In the genomic region with DNA sequence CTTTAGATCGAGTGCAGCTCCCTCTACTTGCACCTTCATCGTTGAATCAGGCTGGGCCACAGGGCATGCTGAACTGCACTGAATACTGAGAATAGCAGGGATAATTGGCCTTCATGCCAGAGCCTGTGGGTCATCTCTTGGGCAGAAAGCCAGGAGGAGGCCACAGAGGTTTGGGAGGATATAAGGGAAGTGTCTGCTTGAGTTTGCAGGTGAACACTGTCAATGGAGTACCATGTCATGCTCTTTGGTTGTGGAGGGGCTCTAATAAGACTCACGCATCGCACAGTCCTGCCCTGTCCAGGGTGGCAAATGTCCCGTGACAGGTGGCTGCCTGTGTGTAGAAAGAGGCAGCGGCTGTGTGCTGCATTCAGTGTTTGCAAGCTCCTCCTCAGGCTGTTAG, we compare ENCODE assay signal across 19 mouse cellular contexts. TPM values are rescaled to one million over a fixed set of nuclear protein-coding genes. Genes with fewer than 3 reads are reported as not detected.
DNase-seq lines count a peak whose midpoint lies in the region; TF ChIP-seq lines count a peak whose summit lies in the region.
"Had no signal": no experiment of that assay in that cellular context is flagged by ENCODE, and none has a peak within 500 bp of the region (broad histone marks: within the 10 kb centered on the region; RNA-seq: fewer than 3 reads in every experiment).

No protein-coding gene starts in this region.

- TF ChIP-seq CTCF in gastrocnemius, adult 2 months (IDR thresholded peaks at IDR 0.05), result no peak

- intact Hi-C loops in gastrocnemius, adult 2 months (cut with DNase I), result no loop called here

- peak; percentile 10 for DNase-seq in 3T3-L1 (ENCODE audit: low read depth, low spot score)
- peak; percentile 70 for DNase-seq in Muller cell, postnatal 12 days (ENCODE audit: inconsistent ontology term)
- DNase-seq in adrenal gland, postnatal 36 days, result peak; percentile 63 to 64
- DNase-seq in cerebellum, adult 9-10 months, result peak; percentile 71
- DNase-seq in right cerebral cortex, adult 2 months (ENCODE audit: low spot score in 2 of 2), result no peak
- DNase-seq in gastrocnemius, adult 2 months, result no peak
- no peak for DNase-seq in urinary bladder, adult 2 months (ENCODE audit: low spot score)
- DNase-seq: gastrocnemius, postnatal 10 days; heart, adult 18-20 months; layer of hippocampus, postnatal 36 days; thymus, adult 18-20 months had no signal

- no peak overlapping the region for H3K27ac ChIP-seq in gastrocnemius, adult 2 months
- H3K27ac ChIP-seq: embryonic facial prominence, embryonic 12.5 days; hindbrain, embryonic 15.5 days; limb, embryonic 10.5 days; liver, embryonic 12.5 days; lung, embryonic 15.5 days; midbrain, embryonic 13.5 days; neural tube, embryonic 15.5 days had no signal

- no peak overlapping the region for H3K4me3 ChIP-seq in gastrocnemius, adult 2 months
- H3K4me3 ChIP-seq: embryonic facial prominence, embryonic 12.5 days; hindbrain, embryonic 15.5 days; limb, embryonic 10.5 days; liver, embryonic 12.5 days; lung, embryonic 15.5 days; midbrain, embryonic 13.5 days; myocyte; neural tube, embryonic 15.5 days had no signal

RNA-seq across cellular contexts. Expression of gene 1700010I14Rik, which starts 30.0 kb away (rescaled TPM):
- total RNA-seq in adrenal gland, postnatal 36 days (2021), result 1 to 10 TPM; 1.4 to 2.2 TPM
- total RNA-seq in gastrocnemius, adult 2 months (2021), result under 1 TPM; 0.25 to 0.26 TPM
- polyA plus RNA-seq in urinary bladder, adult 2 months (2012; rRNA removed), result 2.0 and 2.1 TPM in 2 replicates
- polyA plus RNA-seq: myocyte had no signal

Comparison
In these comparisons a context has a peak if more than half of its experiments do, and no peak if none do; other contexts are left out.
1. DNase-seq: peak in 3T3-L1 (single experiment), Muller cell, postnatal 12 days (single experiment), adrenal gland, postnatal 36 days (2 of 2) and cerebellum, adult 9-10 months (single experiment); none in right cerebral cortex, adult 2 months (0 of 2), gastrocnemius, adult 2 months (single experiment) and urinary bladder, adult 2 months (single experiment).